Mouse (Mus musculus): ENCODE results near the gene Hacl1. TPM values are rescaled to one million over a fixed set of nuclear protein-coding genes. Genes with fewer than 3 reads are reported as not detected.
"Not testable (repeated sequence)": the region's sequence is repeated elsewhere in the genome, so short reads cannot be mapped to it uniquely, and the experiment has no call there.

The Hacl1 gene
- polyA plus RNA-seq, 1 experiment from 2014 or later: 6.9 TPM

- 64% methylated on average over 6 of the region's 6 CpGs for WGBS
- no peaks in the 10 kb centered on the region for H3K4me1 ChIP-seq
- H3K9me3 ChIP-seq (replicated peaks): no peaks in the 10 kb centered on the region
- ATAC-seq (ENCODE audit: low FRiP score): no peak
- no peak overlapping the region for H3K9ac ChIP-seq
- H3K36me3 ChIP-seq: no peaks in the 10 kb centered on the region
- no peaks in the 10 kb centered on the region for H3K27me3 ChIP-seq
- no peak overlapping the region for H3K27ac ChIP-seq
- H3K4me2 ChIP-seq (replicated peaks): no peak overlapping the region
- no peak overlapping the region for H3K4me3 ChIP-seq
Observed at GRCm38 (mm10) chr14:31605514-31605913, 35.6 kb downstream of the Hacl1 start.

GRCm38 (mm10) chr14:31604916-31605315 lies 36.2 kb downstream of the Hacl1 start:
- Histone ChIP-seq H3K4me2 (replicated peaks) (no peak overlapping the region), H3K9ac (no peak overlapping the region), H3K9me3 (replicated peaks) (no peaks in the 10 kb centered on the region), H3K27me3 (no peaks in the 10 kb centered on the region), H3K36me3 (no peaks in the 10 kb centered on the region), H3K4me3 (no peak overlapping the region), H3K4me1 (no peaks in the 10 kb centered on the region), H3K27ac (no peak overlapping the region)
- WGBS: 86% methylated on average over 5 of the region's 5 CpGs
- ATAC-seq (ENCODE audit: low FRiP score): no peak

- not testable (repeated sequence) for H3K4me2 ChIP-seq (replicated peaks); ATAC-seq (ENCODE audit: low FRiP score); H3K27me3 ChIP-seq; H3K4me1 ChIP-seq; H3K36me3 ChIP-seq; H3K4me3 ChIP-seq; H3K9me3 ChIP-seq (replicated peaks); H3K9ac ChIP-seq; H3K27ac ChIP-seq
- WGBS: 87% methylated on average over 6 of the region's 6 CpGs
Observed at GRCm38 (mm10) chr14:31602616-31602979, 38.5 kb downstream of the Hacl1 start.

DNA sequence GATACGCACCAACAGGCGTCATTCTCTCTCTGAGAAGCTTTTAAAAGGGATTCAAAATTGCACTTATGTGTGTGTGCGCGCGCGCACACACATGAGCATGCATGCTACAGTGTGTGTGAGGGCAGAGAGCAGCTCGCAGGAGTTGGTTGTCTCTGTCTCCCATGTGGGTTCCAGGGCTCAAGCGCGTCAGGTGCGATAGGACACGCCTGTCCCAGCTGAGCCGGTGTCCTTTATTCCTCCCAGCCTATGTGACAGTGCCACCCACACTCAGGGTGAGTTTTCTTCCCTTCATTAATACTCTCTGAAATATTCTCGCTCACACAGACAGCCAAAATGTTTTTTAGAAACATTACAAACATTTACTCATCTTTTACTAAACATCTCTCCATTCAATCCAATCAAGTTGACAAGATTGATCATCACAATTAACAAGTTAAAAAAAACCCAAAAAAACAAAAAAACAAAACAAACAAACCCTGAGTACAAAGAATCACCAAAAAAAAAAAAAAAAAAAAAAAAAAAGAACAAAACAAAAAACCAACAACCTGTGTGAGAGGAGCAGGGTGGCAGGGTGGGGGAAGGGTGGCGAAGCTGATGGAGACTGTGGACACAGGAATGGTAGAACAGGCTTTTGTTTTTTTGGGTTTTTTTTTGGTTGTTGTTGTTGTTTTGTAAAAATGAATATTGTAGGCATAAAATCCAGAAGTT lies 39.0 kb downstream of the Hacl1 start:
- Histone ChIP-seq H3K4me1 (no peaks in the 10 kb centered on the region), H3K27ac (no peak overlapping the region), H3K4me3 (no peak overlapping the region), H3K27me3 (no peaks in the 10 kb centered on the region), H3K9me3 (replicated peaks) (no peaks in the 10 kb centered on the region), H3K9ac (no peak overlapping the region), H3K36me3 (no peaks in the 10 kb centered on the region), H3K4me2 (replicated peaks) (no peak overlapping the region)
- ATAC-seq (ENCODE audit: low FRiP score): no peak
- WGBS: 95% methylated on average over 14 of the region's 14 CpGs

DNA sequence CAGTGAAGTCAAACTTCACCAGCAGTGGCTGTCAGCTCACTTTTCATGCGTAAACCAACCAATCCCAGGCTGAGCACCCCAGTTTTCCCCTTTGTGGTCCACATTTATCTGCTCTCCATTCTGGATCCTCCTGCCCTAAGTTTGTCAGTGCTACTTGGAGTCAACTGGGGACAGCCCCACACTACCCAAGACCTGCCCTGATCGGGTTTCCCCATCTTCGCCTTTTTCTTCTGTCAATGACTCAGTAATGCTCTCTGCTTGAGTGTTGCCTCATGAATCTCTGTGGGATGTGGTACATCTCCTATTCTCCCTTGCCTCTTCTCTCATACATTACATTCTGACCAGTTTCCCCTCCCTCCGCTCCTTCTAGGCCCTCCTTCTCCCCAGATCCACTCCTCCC lies 43.6 kb downstream of the Hacl1 start:
- Histone ChIP-seq H3K27ac (no peak overlapping the region), H3K4me2 (replicated peaks) (no peak overlapping the region), H3K9me3 (replicated peaks) (no peaks in the 10 kb centered on the region), H3K27me3 (no peaks in the 10 kb centered on the region; the same call in 1 of the 2 replicates), H3K4me3 (no peak overlapping the region), H3K4me1 (no peaks in the 10 kb centered on the region), H3K36me3 (no peaks in the 10 kb centered on the region), H3K9ac (no peak overlapping the region)
- WGBS: 94% methylated on average over 4 of the region's 4 CpGs
- ATAC-seq (ENCODE audit: low FRiP score): no peak

DNA sequence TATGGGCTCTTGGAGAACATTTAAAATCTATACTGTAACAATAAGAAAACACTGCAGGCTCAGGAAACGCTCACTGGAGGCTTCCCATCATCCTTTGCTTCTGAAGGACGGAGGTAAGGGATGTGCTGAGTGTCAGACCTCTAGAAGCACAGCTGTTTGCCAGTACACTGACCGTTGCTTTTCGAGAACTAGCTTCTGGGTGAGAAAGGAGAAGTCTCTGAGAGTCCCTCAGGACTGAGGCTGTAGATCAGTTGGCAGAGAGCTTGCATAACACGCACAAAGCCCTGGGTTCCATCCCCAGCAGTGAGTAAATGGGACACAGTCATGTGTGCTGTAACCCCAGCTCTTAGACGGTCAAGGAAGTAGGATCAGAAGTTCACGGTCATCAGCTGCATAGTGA lies 44.7 kb downstream of the Hacl1 start:
- 82% methylated on average over 7 of the region's 7 CpGs for WGBS
- no peaks in the 10 kb centered on the region for H3K9me3 ChIP-seq (replicated peaks)
- no peak overlapping the region for H3K27ac ChIP-seq
- H3K4me3 ChIP-seq: no peak overlapping the region
- no peak overlapping the region for H3K4me2 ChIP-seq (replicated peaks)
- no peaks in the 10 kb centered on the region for H3K4me1 ChIP-seq
- ATAC-seq (ENCODE audit: low FRiP score): no peak
- no peak overlapping the region for H3K9ac ChIP-seq
- H3K36me3 ChIP-seq: no peaks in the 10 kb centered on the region
- H3K27me3 ChIP-seq: no peaks in the 10 kb centered on the region; the same call in 1 of the 2 replicates

- H3K36me3 ChIP-seq: no peaks in the 10 kb centered on the region
- no peaks in the 10 kb centered on the region for H3K4me1 ChIP-seq
- no peak overlapping the region for H3K27ac ChIP-seq
- no peak overlapping the region for H3K4me3 ChIP-seq
- H3K27me3 ChIP-seq: no peaks in the 10 kb centered on the region; the same call in 1 of the 2 replicates
- WGBS: 81% methylated on average over 3 of the region's 3 CpGs
- no peak overlapping the region for H3K9ac ChIP-seq
- H3K9me3 ChIP-seq (replicated peaks): no peaks in the 10 kb centered on the region
- H3K4me2 ChIP-seq (replicated peaks): no peak overlapping the region
- no peak for ATAC-seq (ENCODE audit: low FRiP score)
Observed at GRCm38 (mm10) chr14:31594693-31595092, 46.4 kb downstream of the Hacl1 start.

DNA sequence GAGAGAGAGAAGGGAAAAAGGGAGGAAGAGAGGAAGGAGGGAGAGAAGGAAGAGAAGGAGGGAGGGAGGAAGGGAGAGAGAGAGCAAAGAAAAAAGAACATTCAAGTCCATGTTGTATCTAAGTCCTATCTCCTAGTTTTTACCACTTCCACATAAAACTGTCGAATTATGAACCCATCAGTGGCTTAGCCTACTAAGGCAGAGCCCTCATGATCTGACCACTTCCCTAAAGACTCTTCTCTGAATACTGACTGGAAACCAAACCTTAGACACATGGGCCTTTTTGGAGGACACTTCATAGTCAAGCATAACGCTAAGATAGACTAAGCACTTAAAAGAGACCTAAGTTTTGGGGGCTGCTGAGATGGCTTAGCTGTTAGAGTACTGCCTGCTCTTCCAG lies 48.0 kb downstream of the Hacl1 start:
- no peak for ATAC-seq (ENCODE audit: low FRiP score)
- H3K9ac ChIP-seq: no peak overlapping the region
- H3K9me3 ChIP-seq (replicated peaks): no peaks in the 10 kb centered on the region
- no peak overlapping the region for H3K4me2 ChIP-seq (replicated peaks)
- H3K27ac ChIP-seq: no peak overlapping the region
- no peaks in the 10 kb centered on the region; the same call in 1 of the 2 replicates for H3K27me3 ChIP-seq
- H3K4me1 ChIP-seq: no peaks in the 10 kb centered on the region
- no peaks in the 10 kb centered on the region for H3K36me3 ChIP-seq
- 83% methylated on average over 2 of the region's 2 CpGs for WGBS
- no peak overlapping the region for H3K4me3 ChIP-seq

- H3K9me3 ChIP-seq (replicated peaks): no peaks in the 10 kb centered on the region
- H3K27me3 ChIP-seq: no peaks in the 10 kb centered on the region; the same call in 1 of the 2 replicates
- ATAC-seq (ENCODE audit: low FRiP score): no peak
- H3K4me1 ChIP-seq: no peaks in the 10 kb centered on the region
- no peaks in the 10 kb centered on the region for H3K36me3 ChIP-seq
- H3K9ac ChIP-seq: no peak within 1 kb of the TSS
- H3K27ac ChIP-seq: no peak within 1 kb of the TSS
- no peak within 1 kb of the TSS for H3K4me3 ChIP-seq
- 88% methylated on average over 3 of the region's 3 CpGs for WGBS
- no peak within 1 kb of the TSS for H3K4me2 ChIP-seq (replicated peaks)
Observed at GRCm38 (mm10) chr14:31591243-31591642, 49.8 kb downstream of the Hacl1 start, which contains the start of gene Colq. Colq (minus strand) TSS chr14:31591343.

- Histone ChIP-seq H3K4me2 (replicated peaks) (no peak overlapping the region), H3K4me1 (no peaks in the 10 kb centered on the region), H3K9ac (no peak overlapping the region), H3K4me3 (no peak overlapping the region), H3K27ac (no peak overlapping the region), H3K36me3 (no peaks in the 10 kb centered on the region), H3K9me3 (replicated peaks) (no peaks in the 10 kb centered on the region), H3K27me3 (no peaks in the 10 kb centered on the region)
- WGBS: 83% methylated on average over 8 of the region's 8 CpGs
- ATAC-seq (ENCODE audit: low FRiP score): no peak
Observed at GRCm38 (mm10) chr14:31586451-31586850, 54.6 kb downstream of the Hacl1 start.

GRCm38 (mm10) chr14:31583082-31583481 lies 58.0 kb downstream of the Hacl1 start:
- Histone ChIP-seq H3K9me3 (replicated peaks) (no peaks in the 10 kb centered on the region), H3K4me1 (no peaks in the 10 kb centered on the region), H3K36me3 (no peaks in the 10 kb centered on the region), H3K9ac (no peak overlapping the region), H3K4me2 (replicated peaks) (no peak overlapping the region), H3K27me3 (no peaks in the 10 kb centered on the region), H3K27ac (no peak overlapping the region), H3K4me3 (no peak overlapping the region)
- 89% methylated on average over 7 of the region's 9 CpGs for WGBS
- no peak for ATAC-seq (ENCODE audit: low FRiP score)

DNA sequence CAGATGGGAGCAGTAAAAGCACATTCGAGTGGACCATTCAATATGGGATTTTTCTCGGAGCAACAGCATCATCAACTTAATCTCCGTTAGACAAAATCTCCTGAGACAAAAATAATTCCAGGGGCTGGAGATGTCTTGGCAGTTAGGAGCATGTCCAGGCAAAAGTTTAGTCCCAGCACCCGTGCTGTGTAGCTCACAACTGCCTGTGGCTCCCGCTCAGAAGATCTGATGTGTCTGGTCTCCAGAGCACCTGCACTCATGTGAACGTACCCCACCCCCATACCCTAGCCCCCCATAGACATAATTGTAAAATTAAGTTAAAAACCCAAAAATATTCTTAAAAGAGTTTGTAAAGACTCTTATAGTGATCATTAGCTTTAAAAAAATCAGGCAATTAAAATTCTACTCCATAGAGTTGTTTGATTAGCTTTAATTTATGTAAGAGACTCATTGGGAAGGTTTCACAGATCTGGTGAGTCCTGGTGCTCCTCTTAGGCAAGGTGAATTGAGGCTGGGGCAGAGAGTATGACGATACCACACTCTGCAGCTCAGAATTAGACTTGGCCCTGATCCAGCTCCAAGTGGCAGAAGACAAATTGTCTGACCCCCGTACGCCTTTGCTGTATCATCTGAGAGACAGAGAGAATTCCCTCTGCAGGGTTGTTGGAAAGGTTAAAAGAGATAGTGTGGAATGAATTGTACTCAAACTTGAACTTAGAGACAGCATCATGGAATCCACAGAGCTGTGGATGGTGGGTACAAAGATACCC lies 62.9 kb downstream of the Hacl1 start:
- WGBS: 66% methylated on average over 9 of the region's 9 CpGs
- no peak overlapping the region for H3K27ac ChIP-seq
- ATAC-seq (ENCODE audit: low FRiP score): no peak
- no peaks in the 10 kb centered on the region for H3K36me3 ChIP-seq
- H3K27me3 ChIP-seq: no peaks in the 10 kb centered on the region
- H3K4me3 ChIP-seq: no peak overlapping the region
- H3K9me3 ChIP-seq (replicated peaks): no peaks in the 10 kb centered on the region
- peaks cover 2% of the 10 kb centered on the region; the same call in 1 of the 2 replicates for H3K4me1 ChIP-seq
- no peak overlapping the region for H3K9ac ChIP-seq
- H3K4me2 ChIP-seq (replicated peaks): no peak overlapping the region

Measured in hindbrain, embryonic 12.5 days (tissue).